Mouse (Mus musculus): ENCODE results near the gene Snap47. TPM values are rescaled to one million over a fixed set of nuclear protein-coding genes. Genes with fewer than 3 reads are reported as not detected.
"Not testable (repeated sequence)": the region's sequence is repeated elsewhere in the genome, so short reads cannot be mapped to it uniquely, and the experiment has no call there.

Snap47 gene
- polyA plus RNA-seq, 1 experiment from 2014 or later: 428 TPM

DNA sequence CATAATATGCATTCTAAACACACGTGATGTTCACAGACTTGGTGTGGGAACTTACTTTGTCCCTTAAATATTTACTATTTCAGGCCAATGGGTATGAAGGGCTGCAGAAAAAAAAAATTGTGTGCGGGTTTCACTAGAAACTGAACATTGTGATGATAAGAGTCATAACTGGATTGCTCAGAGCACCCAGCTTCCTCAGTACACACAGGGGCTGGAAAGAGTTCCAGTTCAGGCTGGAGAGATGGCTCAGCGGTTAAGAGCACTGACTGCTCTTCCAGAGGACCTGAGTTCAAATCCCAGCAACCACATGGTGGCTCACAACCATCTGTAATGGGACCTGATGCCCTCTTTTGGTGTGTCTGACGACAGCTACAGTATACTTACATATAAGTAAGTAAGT lies 83.0 kb downstream of the Snap47 start:
- H3K27ac ChIP-seq (ENCODE audit: low read depth, low read length); ATAC-seq; H3K36me3 ChIP-seq (ENCODE audit: control insufficient read depth, insufficient read depth, low read length); H3K4me2 ChIP-seq (ENCODE audit: low read length); DNase-seq (ENCODE audit: low spot score); H3K9ac ChIP-seq (ENCODE audit: low read length); H3K4me1 ChIP-seq (ENCODE audit: control insufficient read depth, insufficient read depth, low read length); H3K4me3 ChIP-seq (ENCODE audit: low read depth, low read length); H3K9me3 ChIP-seq (replicated peaks; ENCODE audit: control insufficient read depth, low read length); H3K27me3 ChIP-seq (replicated peaks; ENCODE audit: control insufficient read depth, insufficient read depth, low read length): not testable (repeated sequence)
- WGBS: 90% methylated on average over 4 of the region's 4 CpGs

DNA sequence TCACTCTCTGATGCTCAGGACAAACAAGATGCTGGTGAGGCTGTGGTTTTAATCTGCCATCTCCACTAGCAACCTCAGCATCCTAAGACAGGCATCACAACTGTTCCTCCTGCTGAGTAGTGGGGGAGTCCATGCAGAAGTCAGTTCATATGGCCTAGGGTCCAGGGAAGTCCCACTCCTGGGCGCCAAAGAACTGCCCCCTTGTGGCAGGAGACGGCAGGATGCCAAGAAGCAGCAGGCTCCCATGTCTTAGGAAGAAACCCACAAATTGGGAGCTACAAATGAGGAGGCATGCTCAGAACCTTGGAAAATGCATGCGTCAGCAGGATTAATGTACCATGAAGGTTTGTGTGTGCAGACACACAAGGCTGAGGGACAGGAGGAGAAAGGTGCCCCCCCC lies 84.4 kb downstream of the Snap47 start:
- 0 out of 2 replicates have a peak, but pooled peaks cover 7% of the 10 kb centered on the region for H3K4me1 ChIP-seq (ENCODE audit: control insufficient read depth, insufficient read depth, low read length)
- H3K4me3 ChIP-seq (ENCODE audit: low read depth, low read length): no peak overlapping the region
- DNase-seq (ENCODE audit: low spot score) (peak; percentile 31), ATAC-seq (no peak)
- H3K27ac ChIP-seq (ENCODE audit: low read depth, low read length): peak overlapping the region; percentile 6; the same call in 1 of the 2 replicates
- no peaks in the 10 kb centered on the region for H3K27me3 ChIP-seq (replicated peaks; ENCODE audit: control insufficient read depth, insufficient read depth, low read length)
- no peaks in the 10 kb centered on the region for H3K9me3 ChIP-seq (replicated peaks; ENCODE audit: control insufficient read depth, low read length)
- WGBS: 24% methylated on average over 3 of the region's 3 CpGs
- no peaks in the 10 kb centered on the region for H3K36me3 ChIP-seq (ENCODE audit: control insufficient read depth, insufficient read depth, low read length)
- no peak overlapping the region for H3K4me2 ChIP-seq (ENCODE audit: low read length)
- no peak overlapping the region for H3K9ac ChIP-seq (ENCODE audit: low read length)

DNA sequence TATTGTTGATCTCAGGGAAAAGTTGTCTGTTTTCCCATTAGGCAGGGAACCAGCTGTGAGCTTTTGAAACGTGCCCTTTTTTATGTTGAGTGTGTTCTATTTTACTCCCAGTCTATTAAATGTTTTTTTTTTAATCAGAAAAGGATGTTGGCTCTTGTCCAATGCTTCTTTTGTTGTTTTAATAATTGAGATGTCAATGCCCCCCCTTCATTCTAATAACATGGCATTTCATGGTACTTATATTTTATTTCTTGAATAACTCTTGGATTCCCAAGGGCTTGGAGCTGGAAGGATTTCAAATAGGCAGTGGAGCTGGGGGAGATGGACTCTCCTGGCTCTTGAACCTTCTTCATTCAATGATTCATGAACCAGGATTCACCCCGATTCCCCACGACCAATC lies 85.0 kb downstream of the Snap47 start:
- WGBS: 33% methylated on average over 3 of the region's 3 CpGs
- Histone ChIP-seq H3K27me3 (replicated peaks; ENCODE audit: control insufficient read depth, insufficient read depth, low read length) (no peaks in the 10 kb centered on the region), H3K9me3 (replicated peaks; ENCODE audit: control insufficient read depth, low read length) (no peaks in the 10 kb centered on the region), H3K4me3 (ENCODE audit: low read depth, low read length) (no peak overlapping the region), H3K4me1 (ENCODE audit: control insufficient read depth, insufficient read depth, low read length) (0 out of 2 replicates have a peak, but pooled peaks cover 7% of the 10 kb centered on the region), H3K36me3 (ENCODE audit: control insufficient read depth, insufficient read depth, low read length) (no peaks in the 10 kb centered on the region), H3K27ac (ENCODE audit: low read depth, low read length) (peak overlapping the region; percentile 6; the same call in 1 of the 2 replicates), H3K4me2 (ENCODE audit: low read length) (no peak overlapping the region), H3K9ac (ENCODE audit: low read length) (no peak overlapping the region)
- ATAC-seq (no peak), DNase-seq (ENCODE audit: low spot score) (peak; percentile 56)

DNA sequence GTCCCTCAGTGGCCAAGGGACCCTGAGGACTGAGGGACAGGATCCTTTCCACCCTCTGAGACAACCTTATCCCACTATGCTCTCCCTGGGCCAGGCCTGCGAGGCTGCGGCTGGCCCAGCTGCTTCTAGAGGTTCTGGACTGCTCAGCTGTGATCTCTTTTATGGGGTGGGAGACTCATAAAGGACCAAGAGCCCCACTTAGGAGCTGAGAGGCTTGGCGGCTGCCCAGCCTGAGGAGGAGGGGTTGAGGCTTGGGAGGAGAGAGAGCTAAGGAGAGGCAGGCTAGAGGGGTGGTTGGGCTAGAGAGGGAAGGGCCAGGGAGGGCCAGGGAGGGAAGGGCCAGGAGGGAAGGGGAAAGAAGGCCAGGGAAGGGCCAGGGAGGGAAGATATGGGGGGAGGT lies 86.6 kb downstream of the Snap47 start:
- H3K4me2 ChIP-seq (ENCODE audit: low read length): no peak overlapping the region
- 0 out of 2 replicates have a peak, but pooled peaks cover 7% of the 10 kb centered on the region for H3K4me1 ChIP-seq (ENCODE audit: control insufficient read depth, insufficient read depth, low read length)
- H3K36me3 ChIP-seq (ENCODE audit: control insufficient read depth, insufficient read depth, low read length): no peaks in the 10 kb centered on the region
- no peak for ATAC-seq
- H3K9ac ChIP-seq (ENCODE audit: low read length): no peak overlapping the region
- 48% methylated on average over 3 of the region's 3 CpGs for WGBS
- H3K27me3 ChIP-seq (replicated peaks; ENCODE audit: control insufficient read depth, insufficient read depth, low read length): no peaks in the 10 kb centered on the region
- DNase-seq (ENCODE audit: low spot score): peak; percentile 44
- no peak overlapping the region for H3K4me3 ChIP-seq (ENCODE audit: low read depth, low read length)
- no peaks in the 10 kb centered on the region for H3K9me3 ChIP-seq (replicated peaks; ENCODE audit: control insufficient read depth, low read length)
- H3K27ac ChIP-seq (ENCODE audit: low read depth, low read length): no peak overlapping the region

DNA sequence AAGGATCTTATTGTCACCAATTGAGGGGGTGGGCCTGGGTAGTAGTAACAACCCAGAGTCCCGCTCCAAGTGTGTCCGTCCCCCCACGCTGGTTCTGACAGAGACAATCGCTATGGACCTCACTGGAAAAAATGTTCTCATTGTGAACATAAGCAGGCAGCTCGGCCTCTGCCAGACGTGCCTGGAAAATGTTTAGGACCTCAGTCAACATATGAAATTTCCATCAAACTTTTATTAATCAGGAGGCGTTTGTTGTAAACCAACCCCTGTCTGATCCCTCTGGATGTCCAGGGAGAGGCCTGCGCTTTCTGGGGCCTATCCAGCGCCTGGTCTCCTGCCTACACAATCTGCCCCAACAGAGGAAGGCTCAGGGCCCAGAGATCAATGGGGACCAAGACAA lies 87.0 kb downstream of the Snap47 start:
- H3K4me2 ChIP-seq (ENCODE audit: low read length): no peak overlapping the region
- WGBS: 91% methylated on average over 9 of the region's 9 CpGs
- H3K9me3 ChIP-seq (replicated peaks; ENCODE audit: control insufficient read depth, low read length): no peaks in the 10 kb centered on the region
- no peak overlapping the region for H3K4me3 ChIP-seq (ENCODE audit: low read depth, low read length)
- ATAC-seq (no peak), DNase-seq (ENCODE audit: low spot score) (no peak)
- H3K4me1 ChIP-seq (ENCODE audit: control insufficient read depth, insufficient read depth, low read length): 0 out of 2 replicates have a peak, but pooled peaks cover 7% of the 10 kb centered on the region
- H3K27ac ChIP-seq (ENCODE audit: low read depth, low read length): no peak overlapping the region
- no peak overlapping the region for H3K9ac ChIP-seq (ENCODE audit: low read length)
- no peaks in the 10 kb centered on the region for H3K36me3 ChIP-seq (ENCODE audit: control insufficient read depth, insufficient read depth, low read length)
- H3K27me3 ChIP-seq (replicated peaks; ENCODE audit: control insufficient read depth, insufficient read depth, low read length): no peaks in the 10 kb centered on the region

DNA sequence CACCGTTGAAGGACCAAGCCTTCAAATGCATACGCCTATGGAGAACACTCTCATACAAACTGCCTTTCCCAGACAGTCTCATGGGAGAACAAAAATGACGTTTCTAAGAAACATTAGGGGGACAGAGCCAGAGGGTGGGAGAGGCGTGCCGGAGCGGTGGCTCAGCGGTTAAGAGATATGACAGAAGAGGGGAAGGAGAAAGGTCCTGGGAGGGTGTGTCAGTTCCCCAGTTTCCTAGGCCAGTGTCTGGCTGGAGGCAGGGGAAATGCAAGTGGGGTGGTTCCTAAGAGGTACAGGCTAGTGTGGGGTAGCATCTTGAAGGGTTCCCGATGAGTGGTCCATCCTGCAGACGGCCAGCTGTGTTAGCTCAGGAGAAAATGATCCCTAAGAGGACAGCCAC lies 89.7 kb downstream of the Snap47 start:
- Histone ChIP-seq H3K4me3 (ENCODE audit: low read depth, low read length) (no peak overlapping the region), H3K27ac (ENCODE audit: low read depth, low read length) (no peak overlapping the region), H3K4me1 (ENCODE audit: control insufficient read depth, insufficient read depth, low read length) (0 out of 2 replicates have a peak, but pooled peaks cover 7% of the 10 kb centered on the region), H3K27me3 (replicated peaks; ENCODE audit: control insufficient read depth, insufficient read depth, low read length) (no peaks in the 10 kb centered on the region), H3K4me2 (ENCODE audit: low read length) (no peak overlapping the region), H3K9me3 (replicated peaks; ENCODE audit: control insufficient read depth, low read length) (no peaks in the 10 kb centered on the region), H3K36me3 (ENCODE audit: control insufficient read depth, insufficient read depth, low read length) (no peaks in the 10 kb centered on the region), H3K9ac (ENCODE audit: low read length) (no peak overlapping the region)
- 86% methylated on average over 9 of the region's 9 CpGs for WGBS
- ATAC-seq (no peak), DNase-seq (ENCODE audit: low spot score) (no peak)

Other genes with a start within 250 kb of the Snap47 start
- gene Mrpl55, start 248.7 kb downstream of the Snap47 start, polyA plus RNA-seq (2014; fragmentation: Nextera tagmentation; extraction: Ambion mirVana): 109 and 119 TPM in 2 replicates
- 27.7 and 30.5 TPM in 2 replicates for gene 2310033P09Rik, start 242.9 kb downstream of the Snap47 start, polyA plus RNA-seq (2014; fragmentation: Nextera tagmentation; extraction: Ambion mirVana)
- gene Arf1, start 222.9 kb downstream of the Snap47 start, polyA plus RNA-seq (2014; fragmentation: Nextera tagmentation; extraction: Ambion mirVana): 666 and 687 TPM in 2 replicates
- 0.61 and 1.1 TPM in 2 replicates for gene Wnt3a, start 160.4 kb downstream of the Snap47 start, polyA plus RNA-seq (2014; fragmentation: Nextera tagmentation; extraction: Ambion mirVana)
- 1.4 and 1.6 TPM in 2 replicates for gene Wnt9a, start 144.3 kb downstream of the Snap47 start, polyA plus RNA-seq (2014; fragmentation: Nextera tagmentation; extraction: Ambion mirVana)
- not detected in 2 replicates for gene Prss38, start 75.5 kb downstream of the Snap47 start, polyA plus RNA-seq (2014; fragmentation: Nextera tagmentation; extraction: Ambion mirVana)
- 12.0 and 12.4 TPM in 2 replicates for gene Jmjd4, start 1.1 kb downstream of the Snap47 start, polyA plus RNA-seq (2014; fragmentation: Nextera tagmentation; extraction: Ambion mirVana)
- gene Zfp867, start 21.3 kb upstream of the Snap47 start, polyA plus RNA-seq (2014; fragmentation: Nextera tagmentation; extraction: Ambion mirVana): 17.5 and 19.8 TPM in 2 replicates
- 11.4 and 13.1 TPM in 2 replicates for gene Zkscan17, start 75.6 kb upstream of the Snap47 start, polyA plus RNA-seq (2014; fragmentation: Nextera tagmentation; extraction: Ambion mirVana)
- 0.06 and 0.12 TPM in 2 replicates for gene Nlrp3, start 90.4 kb upstream of the Snap47 start, polyA plus RNA-seq (2014; fragmentation: Nextera tagmentation; extraction: Ambion mirVana)
- gene Olfr222, start 125.0 kb upstream of the Snap47 start, polyA plus RNA-seq (2014; fragmentation: Nextera tagmentation; extraction: Ambion mirVana): not detected in 2 replicates
- not detected in 2 replicates for gene Olfr223, start 142.1 kb upstream of the Snap47 start, polyA plus RNA-seq (2014; fragmentation: Nextera tagmentation; extraction: Ambion mirVana)
- 55.6 and 63.4 TPM in 2 replicates for gene Mprip, start 210.1 kb upstream of the Snap47 start, polyA plus RNA-seq (2014; fragmentation: Nextera tagmentation; extraction: Ambion mirVana)

All from forebrain, embryonic 14.5 days (tissue).